Mouse (Mus musculus): ENCODE data around the gene Nsd1. TPM values are rescaled to one million over a fixed set of nuclear protein-coding genes. Genes with fewer than 3 reads are reported as not detected.

Gene Nsd1
- polyA plus RNA-seq, 1 experiment = 9.5 TPM

DNA sequence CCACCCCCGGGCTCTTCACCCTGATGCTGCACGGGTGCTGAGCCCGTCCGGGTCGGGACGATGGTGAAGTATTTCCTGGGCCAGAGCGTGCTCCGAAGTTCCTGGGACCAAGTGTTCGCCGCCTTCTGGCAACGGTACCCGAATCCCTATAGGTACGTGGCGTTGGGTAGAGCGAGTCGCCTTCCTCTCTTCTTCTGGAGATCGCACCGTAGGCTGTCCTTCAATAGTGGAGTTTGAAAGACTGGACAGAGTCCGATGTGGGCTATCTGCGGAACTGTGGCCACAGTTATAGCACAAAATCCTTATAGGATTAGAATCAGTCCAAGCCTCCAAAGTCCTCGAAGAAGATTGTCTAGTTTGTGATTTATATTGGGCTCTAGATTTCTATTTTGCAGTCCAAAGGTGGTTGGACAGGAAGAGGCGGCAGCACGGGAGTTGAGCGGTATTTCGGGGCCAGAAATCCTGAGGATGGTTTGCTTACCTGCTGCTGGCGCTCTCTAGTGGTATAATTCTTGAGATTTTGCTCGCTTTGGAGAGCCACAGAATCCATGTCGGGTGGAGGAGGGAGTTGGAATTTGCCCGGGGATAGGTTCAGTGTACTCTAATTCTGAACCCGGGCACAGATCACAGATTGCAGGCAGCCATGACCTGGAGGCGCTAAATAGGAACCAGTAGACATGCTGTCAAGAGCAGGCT, 112.7 kb downstream of the Nsd1 start:
- Histone ChIP-seq H3K36me3 (ENCODE audit: control insufficient read depth, insufficient read depth, low read length) (no peaks in the 10 kb centered on the region), H3K27ac (ENCODE audit: control insufficient read depth, insufficient read depth, low read depth, low read length) (peak overlapping the region; percentile 74), H3K27me3 (ENCODE audit: control insufficient read depth, insufficient read depth, low read length) (no peaks in the 10 kb centered on the region)

GRCm38 (mm10) chr13:55325596-55325995, 116.0 kb downstream of the Nsd1 start:
- TF ChIP-seq CTCF (IDR thresholded peaks at IDR 0.05; ENCODE audit: control insufficient read depth, insufficient read depth, insufficient replicate concordance, low read depth, low read length) (no peak), POLR2A (IDR thresholded peaks at IDR 0.05; ENCODE audit: control insufficient read depth, low read depth, low read length) (no peak)
- Histone ChIP-seq H3K27me3 (ENCODE audit: control insufficient read depth, insufficient read depth, low read length) (no peaks in the 10 kb centered on the region), H3K4me3 (ENCODE audit: control insufficient read depth, low read depth, low read length) (no peak overlapping the region), H3K36me3 (ENCODE audit: control insufficient read depth, insufficient read depth, low read length) (no peaks in the 10 kb centered on the region), H3K27ac (ENCODE audit: control insufficient read depth, insufficient read depth, low read depth, low read length) (no peak overlapping the region), H3K4me1 (ENCODE audit: control insufficient read depth, insufficient read depth, low read length) (peaks cover 21% of the 10 kb centered on the region)

More for the DNA sequence above, 112.7 kb downstream of the Nsd1 start:
- TF ChIP-seq CTCF (IDR thresholded peaks at IDR 0.05; ENCODE audit: control insufficient read depth, insufficient read depth, insufficient replicate concordance, low read depth, low read length) (no peak), POLR2A (IDR thresholded peaks at IDR 0.05; ENCODE audit: control insufficient read depth, low read depth, low read length) (no peak)
- Histone ChIP-seq H3K4me3 (ENCODE audit: control insufficient read depth, low read depth, low read length) (peak overlapping the region; percentile 92), H3K4me1 (ENCODE audit: control insufficient read depth, insufficient read depth, low read length) (peaks cover 11% of the 10 kb centered on the region)

DNA sequence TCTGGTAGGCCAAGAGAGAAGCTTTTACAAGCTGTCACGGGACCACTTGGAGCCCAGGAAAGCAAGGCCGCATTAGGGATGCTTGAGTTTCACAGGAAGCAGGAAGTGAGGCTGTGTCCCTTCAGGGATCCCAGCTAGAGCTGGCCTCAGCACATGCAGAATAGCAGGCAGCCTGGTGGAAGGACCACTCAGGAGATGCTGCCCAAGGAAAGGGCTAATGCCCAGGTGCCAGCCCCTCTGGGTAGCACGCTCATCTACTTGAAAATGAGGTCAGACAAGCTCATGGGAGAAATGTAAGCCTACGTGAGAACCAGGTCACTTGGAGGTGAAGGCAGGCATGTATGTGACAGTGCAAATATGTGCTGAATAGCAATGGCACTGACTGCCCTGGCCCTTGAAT, 117.6 kb downstream of the Nsd1 start:
- Histone ChIP-seq H3K36me3 (ENCODE audit: control insufficient read depth, insufficient read depth, low read length) (no peaks in the 10 kb centered on the region), H3K4me3 (ENCODE audit: control insufficient read depth, low read depth, low read length) (no peak overlapping the region), H3K27me3 (ENCODE audit: control insufficient read depth, insufficient read depth, low read length) (no peaks in the 10 kb centered on the region), H3K4me1 (ENCODE audit: control insufficient read depth, insufficient read depth, low read length) (peaks cover 17% of the 10 kb centered on the region), H3K27ac (ENCODE audit: control insufficient read depth, insufficient read depth, low read depth, low read length) (no peak overlapping the region)
- no peak for TF ChIP-seq POLR2A (IDR thresholded peaks at IDR 0.05; ENCODE audit: control insufficient read depth, low read depth, low read length)
- TF ChIP-seq CTCF (IDR thresholded peaks at IDR 0.05; ENCODE audit: control insufficient read depth, insufficient read depth, insufficient replicate concordance, low read depth, low read length) = no peak

DNA sequence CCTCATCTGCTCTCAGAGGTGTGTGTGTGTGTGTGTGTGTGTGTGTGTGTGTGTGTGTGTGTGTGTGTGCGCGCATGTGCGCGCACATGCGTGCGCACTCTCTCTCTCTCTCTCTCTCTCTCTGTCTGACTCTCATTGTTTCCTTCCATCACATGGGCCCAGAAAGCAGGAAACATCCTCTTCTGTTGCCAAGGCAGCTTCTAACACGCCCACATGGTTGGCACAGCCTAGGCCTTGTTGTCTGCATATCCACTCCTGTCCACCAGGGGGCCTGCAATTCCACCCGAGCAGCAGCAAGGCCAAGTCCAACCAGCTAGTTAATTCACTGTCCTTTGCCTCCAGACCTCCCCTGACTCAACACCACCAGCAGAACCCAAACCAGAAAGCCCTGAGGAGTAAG, 118.1 kb downstream of the Nsd1 start:
- H3K27me3 ChIP-seq (ENCODE audit: control insufficient read depth, insufficient read depth, low read length) = no peaks in the 10 kb centered on the region
- peaks cover 14% of the 10 kb centered on the region for H3K4me1 ChIP-seq (ENCODE audit: control insufficient read depth, insufficient read depth, low read length)
- H3K27ac ChIP-seq (ENCODE audit: control insufficient read depth, insufficient read depth, low read depth, low read length) = no peak overlapping the region
- no peak overlapping the region for H3K4me3 ChIP-seq (ENCODE audit: control insufficient read depth, low read depth, low read length)
- no peaks in the 10 kb centered on the region for H3K36me3 ChIP-seq (ENCODE audit: control insufficient read depth, insufficient read depth, low read length)
- TF ChIP-seq CTCF (IDR thresholded peaks at IDR 0.05; ENCODE audit: control insufficient read depth, insufficient read depth, insufficient replicate concordance, low read depth, low read length) (peak; percentile 92; the same call in 1 of the 2 replicates), POLR2A (IDR thresholded peaks at IDR 0.05; ENCODE audit: control insufficient read depth, low read depth, low read length) (no peak)

DNA sequence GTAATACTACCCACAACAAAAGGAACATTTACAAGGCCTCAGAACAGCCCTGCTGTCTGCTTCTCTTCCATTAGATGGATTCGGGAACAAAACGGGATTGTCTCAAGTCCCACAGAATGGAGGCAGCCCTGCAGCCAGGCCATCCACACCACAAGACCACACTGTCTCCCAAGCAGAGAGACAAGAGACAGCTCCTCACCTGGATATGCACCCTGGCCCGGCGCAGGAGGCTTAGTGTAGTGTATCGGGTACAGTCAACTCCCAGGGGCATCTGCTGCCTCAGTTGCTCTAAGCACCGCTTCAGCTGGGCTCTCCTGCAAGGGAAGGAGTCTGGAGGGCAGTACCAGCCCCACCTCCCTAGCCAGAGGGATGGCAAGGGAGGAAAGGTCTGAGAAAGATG, 118.6 kb downstream of the Nsd1 start:
- no peaks in the 10 kb centered on the region for H3K36me3 ChIP-seq (ENCODE audit: control insufficient read depth, insufficient read depth, low read length)

GRCm38 (mm10) chr13:55328641-55329040, 119.1 kb downstream of the Nsd1 start:
- Histone ChIP-seq H3K27ac (ENCODE audit: control insufficient read depth, insufficient read depth, low read depth, low read length) (no peak overlapping the region), H3K4me1 (ENCODE audit: control insufficient read depth, insufficient read depth, low read length) (peaks cover 14% of the 10 kb centered on the region), H3K4me3 (ENCODE audit: control insufficient read depth, low read depth, low read length) (no peak overlapping the region), H3K27me3 (ENCODE audit: control insufficient read depth, insufficient read depth, low read length) (no peaks in the 10 kb centered on the region), H3K36me3 (ENCODE audit: control insufficient read depth, insufficient read depth, low read length) (no peaks in the 10 kb centered on the region)
- no peak for TF ChIP-seq POLR2A (IDR thresholded peaks at IDR 0.05; ENCODE audit: control insufficient read depth, low read depth, low read length)
- TF ChIP-seq CTCF (IDR thresholded peaks at IDR 0.05; ENCODE audit: control insufficient read depth, insufficient read depth, insufficient replicate concordance, low read depth, low read length) = no peak

More for the DNA sequence above, 118.6 kb downstream of the Nsd1 start:
- Histone ChIP-seq H3K4me1 (ENCODE audit: control insufficient read depth, insufficient read depth, low read length) (peaks cover 14% of the 10 kb centered on the region), H3K27me3 (ENCODE audit: control insufficient read depth, insufficient read depth, low read length) (no peaks in the 10 kb centered on the region), H3K4me3 (ENCODE audit: control insufficient read depth, low read depth, low read length) (no peak overlapping the region), H3K27ac (ENCODE audit: control insufficient read depth, insufficient read depth, low read depth, low read length) (no peak overlapping the region)
- TF ChIP-seq POLR2A (IDR thresholded peaks at IDR 0.05; ENCODE audit: control insufficient read depth, low read depth, low read length) (no peak), CTCF (IDR thresholded peaks at IDR 0.05; ENCODE audit: control insufficient read depth, insufficient read depth, insufficient replicate concordance, low read depth, low read length) (no peak)

DNA sequence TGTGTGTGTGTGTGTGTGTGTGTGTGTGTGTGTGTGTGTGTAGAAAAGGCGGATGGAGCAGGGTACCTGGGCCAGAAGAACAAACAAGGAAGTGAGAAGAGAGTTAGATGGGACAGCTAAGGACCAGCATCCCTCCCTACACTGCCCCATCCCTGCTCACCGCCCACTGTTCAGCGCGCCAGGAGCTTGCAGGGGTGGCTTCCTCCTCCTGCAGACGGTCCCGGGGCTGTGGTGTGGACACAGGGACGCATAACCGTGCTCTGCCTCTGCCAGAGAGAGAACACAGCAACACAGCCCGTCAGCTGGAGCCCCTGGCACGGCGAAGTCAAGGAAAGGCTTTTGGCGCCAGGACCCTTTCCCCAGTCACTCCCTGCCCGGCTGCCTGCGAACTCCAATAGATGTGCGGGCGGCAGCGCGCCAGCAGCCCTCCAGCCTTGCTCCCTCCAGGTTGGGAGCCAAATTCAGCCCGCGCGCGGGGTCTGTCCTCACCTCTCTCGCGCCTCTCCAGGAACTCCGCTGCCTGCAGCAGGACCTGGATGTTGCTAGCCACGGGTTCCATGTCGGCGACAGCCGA, 119.6 kb downstream of the Nsd1 start:
- no peak overlapping the region for H3K27ac ChIP-seq (ENCODE audit: control insufficient read depth, insufficient read depth, low read depth, low read length)
- TF ChIP-seq POLR2A (IDR thresholded peaks at IDR 0.05; ENCODE audit: control insufficient read depth, low read depth, low read length) (no peak), CTCF (IDR thresholded peaks at IDR 0.05; ENCODE audit: control insufficient read depth, insufficient read depth, insufficient replicate concordance, low read depth, low read length) (no peak)

More for the DNA sequence above, 119.6 kb downstream of the Nsd1 start:
- Histone ChIP-seq H3K36me3 (ENCODE audit: control insufficient read depth, insufficient read depth, low read length) (no peaks in the 10 kb centered on the region), H3K4me3 (ENCODE audit: control insufficient read depth, low read depth, low read length) (peak overlapping the region; percentile 72), H3K27me3 (ENCODE audit: control insufficient read depth, insufficient read depth, low read length) (no peaks in the 10 kb centered on the region), H3K4me1 (ENCODE audit: control insufficient read depth, insufficient read depth, low read length) (peaks cover 14% of the 10 kb centered on the region)
